Mouse (Mus musculus) kidney, adult 18-20 months (tissue): ENCODE measurements around the gene Trmt13.
"Not testable (repeated sequence)": the region's sequence is repeated elsewhere in the genome, so short reads cannot be mapped to it uniquely, and the experiment has no call there.

Experiments
- DNase-seq: peaks from one replicate; pipeline ENCODE4 v3.0.0; 2021

Trmt13 gene

GRCm38 (mm10) chr3:116614295-116614892 is at the start of gene Trmt13:
Gene Trmt13 (minus strand): TSS chr3:116614587.
- DNase-seq: no peak

- peak; percentile 100 for DNase-seq
These were observed 48.1 kb upstream of the Trmt13 start, which contains the start of gene Mfsd14a for GRCm38 (mm10) chr3:116662463-116662863. Gene Mfsd14a (minus strand): TSS chr3:116662677.

GRCm38 (mm10) chr3:116661870-116662414 is 47.6 kb upstream of the Trmt13 start:
- DNase-seq: no peak

GRCm38 (mm10) chr3:116661288-116661869 is 47.0 kb upstream of the Trmt13 start:
- DNase-seq: no peak

GRCm38 (mm10) chr3:116659856-116660430 is 45.6 kb upstream of the Trmt13 start:
- DNase-seq: no peak

GRCm38 (mm10) chr3:116658928-116659565 is 44.7 kb upstream of the Trmt13 start:
- DNase-seq: no peak

GRCm38 (mm10) chr3:116656184-116656965 is 42.0 kb upstream of the Trmt13 start:
- DNase-seq: no peak

- DNase-seq: not testable (repeated sequence)
These were observed 39.7 kb upstream of the Trmt13 start for GRCm38 (mm10) chr3:116654051-116654450.

GRCm38 (mm10) chr3:116653278-116653945 is 39.0 kb upstream of the Trmt13 start:
- no peak for DNase-seq

- DNase-seq: no peak
These were observed 37.7 kb upstream of the Trmt13 start for GRCm38 (mm10) chr3:116652033-116652446.

GRCm38 (mm10) chr3:116650698-116651097 is 36.3 kb upstream of the Trmt13 start:
- DNase-seq: no peak

- DNase-seq: no peak
These were observed 34.4 kb upstream of the Trmt13 start for GRCm38 (mm10) chr3:116648805-116649204.

- DNase-seq: no peak
These were observed 32.0 kb upstream of the Trmt13 start for GRCm38 (mm10) chr3:116646387-116646786.

GRCm38 (mm10) chr3:116642373-116642772 is 28.0 kb upstream of the Trmt13 start:
- DNase-seq: no peak

- DNase-seq: no peak
These were observed 27.5 kb upstream of the Trmt13 start for GRCm38 (mm10) chr3:116641811-116642371.

- no peak for DNase-seq
These were observed 25.6 kb upstream of the Trmt13 start for GRCm38 (mm10) chr3:116640024-116640423.

GRCm38 (mm10) chr3:116638572-116638971 is 24.2 kb upstream of the Trmt13 start:
- DNase-seq: no peak

- DNase-seq: no peak
These were observed 23.5 kb upstream of the Trmt13 start for GRCm38 (mm10) chr3:116637693-116638476.

- DNase-seq: no peak
These were observed 21.4 kb upstream of the Trmt13 start for GRCm38 (mm10) chr3:116635799-116636198.

GRCm38 (mm10) chr3:116634853-116635252 is 20.5 kb upstream of the Trmt13 start:
- DNase-seq: no peak

- DNase-seq: no peak
These were observed 19.7 kb upstream of the Trmt13 start for GRCm38 (mm10) chr3:116634091-116634490.
